Mouse (Mus musculus): ENCODE data around the gene Tmem220. TPM values are rescaled to one million over a fixed set of nuclear protein-coding genes. Genes with fewer than 3 reads are reported as not detected.
A peak's percentile ranks its signal among the peaks of the same experiment; 100 is the strongest.

The Tmem220 gene
- polyA plus RNA-seq, 1 experiment from 2014 or later: 2.5 TPM

GRCm38 (mm10) chr11:67062726-67063125, 37.8 kb downstream of the Tmem220 start:
- no peak overlapping the region for H3K9ac ChIP-seq
- H3K36me3 ChIP-seq (replicated peaks): peaks cover 71% of the 10 kb centered on the region
- H3K4me3 ChIP-seq (replicated peaks): no peak overlapping the region
- H3K9me3 ChIP-seq (replicated peaks): no peaks in the 10 kb centered on the region
- no peak overlapping the region for H3K4me2 ChIP-seq
- H3K4me1 ChIP-seq (replicated peaks): no peaks in the 10 kb centered on the region
- 86% methylated on average over 3 of the region's 3 CpGs for WGBS (ENCODE audit: insufficient replicate concordance)
- H3K27ac ChIP-seq (replicated peaks): no peak overlapping the region
- H3K27me3 ChIP-seq: no peaks in the 10 kb centered on the region
- ATAC-seq (ENCODE audit: insufficient read depth): no peak

GRCm38 (mm10) chr11:67067741-67068140, 42.8 kb downstream of the Tmem220 start:
- no peaks in the 10 kb centered on the region for H3K4me1 ChIP-seq (replicated peaks)
- no peaks in the 10 kb centered on the region for H3K27me3 ChIP-seq
- ATAC-seq (ENCODE audit: insufficient read depth): no peak
- H3K36me3 ChIP-seq (replicated peaks): peaks cover 33% of the 10 kb centered on the region
- 69% methylated on average over 3 of the region's 3 CpGs for WGBS (ENCODE audit: insufficient replicate concordance)
- H3K9ac ChIP-seq: no peak overlapping the region
- H3K4me3 ChIP-seq (replicated peaks): no peak overlapping the region
- no peak overlapping the region for H3K27ac ChIP-seq (replicated peaks)
- no peak overlapping the region for H3K4me2 ChIP-seq
- no peaks in the 10 kb centered on the region for H3K9me3 ChIP-seq (replicated peaks)

DNA sequence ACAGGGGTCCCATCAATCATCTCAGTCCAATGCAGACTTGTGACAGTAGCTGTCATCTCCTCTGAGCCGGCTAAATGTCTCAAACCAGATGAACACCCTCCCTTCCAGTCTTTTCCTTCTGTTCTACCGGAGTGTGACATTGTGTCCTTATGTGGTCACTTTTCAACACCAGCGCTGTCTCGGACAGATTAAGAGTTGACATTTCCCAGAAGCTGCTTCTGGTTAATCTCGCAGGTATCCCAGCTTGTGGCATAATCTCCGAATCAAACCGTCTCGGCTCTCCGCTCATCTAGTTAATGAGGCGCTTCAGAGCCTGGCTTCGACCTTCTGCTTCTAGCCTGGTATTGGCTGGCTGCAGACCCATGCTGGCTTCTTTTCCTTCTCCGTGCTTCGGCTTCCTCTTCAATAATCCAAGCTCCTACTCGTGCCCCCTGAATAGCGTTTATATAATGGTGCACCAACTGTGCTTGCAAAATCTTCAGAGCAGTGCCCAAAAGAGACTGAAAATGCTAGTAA, 47.7 kb downstream of the Tmem220 start:
- Histone ChIP-seq H3K36me3 (replicated peaks) (no peaks in the 10 kb centered on the region), H3K27me3 (no peaks in the 10 kb centered on the region), H3K4me1 (replicated peaks) (no peaks in the 10 kb centered on the region), H3K9ac (no peak overlapping the region), H3K27ac (replicated peaks) (no peak overlapping the region), H3K4me3 (replicated peaks) (no peak overlapping the region), H3K4me2 (no peak overlapping the region), H3K9me3 (replicated peaks) (no peaks in the 10 kb centered on the region)
- WGBS (ENCODE audit: insufficient replicate concordance): 71% methylated on average over 15 of the region's 15 CpGs
- no peak for ATAC-seq (ENCODE audit: insufficient read depth)

GRCm38 (mm10) chr11:67075036-67075435, 50.1 kb downstream of the Tmem220 start:
- Histone ChIP-seq H3K36me3 (replicated peaks) (no peaks in the 10 kb centered on the region), H3K4me2 (no peak overlapping the region)
- no peak for ATAC-seq (ENCODE audit: insufficient read depth)

GRCm38 (mm10) chr11:67076781-67077180, 51.8 kb downstream of the Tmem220 start:
- 46% methylated on average over 5 of the region's 5 CpGs for WGBS (ENCODE audit: insufficient replicate concordance)

More at GRCm38 (mm10) chr11:67075036-67075435, 50.1 kb downstream of the Tmem220 start:
- Histone ChIP-seq H3K9ac (no peak overlapping the region), H3K27ac (replicated peaks) (no peak overlapping the region), H3K27me3 (peaks cover 4% of the 10 kb centered on the region; the same call in 1 of the 2 replicates), H3K4me3 (replicated peaks) (no peak overlapping the region), H3K4me1 (replicated peaks) (no peaks in the 10 kb centered on the region), H3K9me3 (replicated peaks) (no peaks in the 10 kb centered on the region)
- 58% methylated on average over 3 of the region's 3 CpGs for WGBS (ENCODE audit: insufficient replicate concordance)

GRCm38 (mm10) chr11:67077435-67077834, 52.5 kb downstream of the Tmem220 start:
- H3K4me1 ChIP-seq (replicated peaks): peaks cover 5% of the 10 kb centered on the region; the same call in 1 of the 2 replicates

More at GRCm38 (mm10) chr11:67076781-67077180, 51.8 kb downstream of the Tmem220 start:
- Histone ChIP-seq H3K9me3 (replicated peaks) (no peaks in the 10 kb centered on the region), H3K4me1 (replicated peaks) (peaks cover 5% of the 10 kb centered on the region; the same call in 1 of the 2 replicates), H3K9ac (no peak overlapping the region), H3K4me2 (no peak overlapping the region), H3K4me3 (replicated peaks) (no peak overlapping the region), H3K27me3 (peaks cover 4% of the 10 kb centered on the region; the same call in 1 of the 2 replicates), H3K36me3 (replicated peaks) (no peaks in the 10 kb centered on the region), H3K27ac (replicated peaks) (no peak overlapping the region)
- ATAC-seq (ENCODE audit: insufficient read depth): no peak

DNA sequence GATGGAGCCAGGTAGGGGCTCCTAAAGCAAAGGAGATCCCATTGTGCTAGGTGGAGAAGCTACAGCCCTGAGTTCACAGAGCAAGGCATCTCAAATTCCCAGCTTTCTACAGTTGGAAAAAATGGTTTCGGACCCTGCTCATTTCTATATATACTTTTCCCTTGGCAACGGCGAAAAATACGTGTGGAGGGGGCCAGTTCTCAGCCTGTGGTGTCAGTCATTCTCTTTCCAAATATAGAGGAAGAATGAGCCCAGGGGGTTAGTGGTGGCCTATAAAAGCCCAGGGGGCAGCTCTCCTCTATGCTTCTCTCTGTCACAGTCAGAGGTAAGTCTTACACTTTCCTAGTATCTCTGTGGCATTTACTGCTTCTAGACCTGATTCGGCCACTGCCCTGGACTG, 53.0 kb downstream of the Tmem220 start, which contains the start of gene Myh3:
Myh3 (plus strand) TSS at position 301 of the 400 bp plus-strand sequence.
- peaks cover 13% of the 10 kb centered on the region for H3K27me3 ChIP-seq
- H3K4me1 ChIP-seq (replicated peaks): peaks cover 5% of the 10 kb centered on the region; the same call in 1 of the 2 replicates
- no peak within 1 kb of the TSS for H3K4me3 ChIP-seq (replicated peaks)
- WGBS (ENCODE audit: insufficient replicate concordance): 68% methylated on average over 5 of the region's 5 CpGs
- no peak within 1 kb of the TSS for H3K9ac ChIP-seq
- H3K4me2 ChIP-seq: no peak within 1 kb of the TSS
- no peaks in the 10 kb centered on the region for H3K9me3 ChIP-seq (replicated peaks)
- H3K27ac ChIP-seq (replicated peaks): no peak within 1 kb of the TSS
- ATAC-seq (ENCODE audit: insufficient read depth): no peak
- H3K36me3 ChIP-seq (replicated peaks): no peaks in the 10 kb centered on the region

More at GRCm38 (mm10) chr11:67077435-67077834, 52.5 kb downstream of the Tmem220 start:
- Histone ChIP-seq H3K36me3 (replicated peaks) (no peaks in the 10 kb centered on the region), H3K4me2 (no peak overlapping the region), H3K27ac (replicated peaks) (no peak overlapping the region), H3K4me3 (replicated peaks) (no peak overlapping the region), H3K9me3 (replicated peaks) (no peaks in the 10 kb centered on the region), H3K27me3 (peaks cover 9% of the 10 kb centered on the region; the same call in 1 of the 2 replicates), H3K9ac (no peak overlapping the region)
- WGBS (ENCODE audit: insufficient replicate concordance): 23% methylated on average over 3 of the region's 3 CpGs
- no peak for ATAC-seq (ENCODE audit: insufficient read depth)

DNA sequence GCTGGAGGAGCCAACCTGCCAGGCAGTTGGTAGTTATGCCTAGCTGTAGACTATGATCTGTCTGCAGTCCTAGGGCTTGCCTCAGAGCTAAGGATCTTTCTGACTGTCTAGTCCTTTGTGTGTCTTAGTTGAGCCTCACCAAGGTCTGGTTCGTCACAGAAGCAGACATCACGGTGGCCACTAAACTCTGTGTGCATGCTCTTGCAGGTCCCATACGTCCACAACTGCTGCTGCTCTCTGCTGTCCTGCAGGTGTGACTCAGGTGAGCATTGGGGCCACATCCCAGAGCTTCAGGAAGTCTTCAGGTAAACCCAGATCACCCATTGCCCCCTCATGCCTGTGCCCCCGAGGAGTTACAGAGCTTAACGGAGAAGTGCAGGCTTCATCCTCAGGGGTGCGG, 53.9 kb downstream of the Tmem220 start:
- ATAC-seq (ENCODE audit: insufficient read depth): no peak
- WGBS (ENCODE audit: insufficient replicate concordance): 67% methylated on average over 6 of the region's 6 CpGs
- Histone ChIP-seq H3K36me3 (replicated peaks) (no peaks in the 10 kb centered on the region), H3K9me3 (replicated peaks) (no peaks in the 10 kb centered on the region), H3K9ac (no peak overlapping the region), H3K4me1 (replicated peaks) (peaks cover 5% of the 10 kb centered on the region; the same call in 1 of the 2 replicates), H3K27me3 (peaks cover 22% of the 10 kb centered on the region), H3K27ac (replicated peaks) (no peak overlapping the region), H3K4me3 (replicated peaks) (no peak overlapping the region), H3K4me2 (no peak overlapping the region)

GRCm38 (mm10) chr11:67079740-67080139, 54.8 kb downstream of the Tmem220 start:
- Histone ChIP-seq H3K27me3 (peaks cover 31% of the 10 kb centered on the region), H3K27ac (replicated peaks) (no peak overlapping the region), H3K9me3 (replicated peaks) (no peaks in the 10 kb centered on the region), H3K4me3 (replicated peaks) (no peak overlapping the region), H3K4me2 (no peak overlapping the region), H3K36me3 (replicated peaks) (no peaks in the 10 kb centered on the region), H3K4me1 (replicated peaks) (peaks cover 5% of the 10 kb centered on the region; the same call in 1 of the 2 replicates), H3K9ac (no peak overlapping the region)
- WGBS (ENCODE audit: insufficient replicate concordance): 59% methylated on average over 11 of the region's 11 CpGs
- ATAC-seq (ENCODE audit: insufficient read depth): no peak

GRCm38 (mm10) chr11:67080168-67080567, 55.2 kb downstream of the Tmem220 start:
- no peak overlapping the region for H3K27ac ChIP-seq (replicated peaks)
- no peaks in the 10 kb centered on the region for H3K36me3 ChIP-seq (replicated peaks)
- peaks cover 5% of the 10 kb centered on the region; the same call in 1 of the 2 replicates for H3K4me1 ChIP-seq (replicated peaks)
- no peak overlapping the region for H3K4me2 ChIP-seq
- H3K9me3 ChIP-seq (replicated peaks): no peaks in the 10 kb centered on the region
- ATAC-seq (ENCODE audit: insufficient read depth): no peak
- no peak overlapping the region for H3K4me3 ChIP-seq (replicated peaks)
- peaks cover 35% of the 10 kb centered on the region for H3K27me3 ChIP-seq
- WGBS (ENCODE audit: insufficient replicate concordance): 1% methylated on average over 3 of the region's 3 CpGs
- no peak overlapping the region for H3K9ac ChIP-seq

- WGBS (ENCODE audit: insufficient replicate concordance): 2% methylated on average over 11 of the region's 11 CpGs
- Histone ChIP-seq H3K9me3 (replicated peaks) (no peaks in the 10 kb centered on the region), H3K27ac (replicated peaks) (no peak overlapping the region), H3K4me2 (no peak overlapping the region), H3K9ac (no peak overlapping the region), H3K36me3 (replicated peaks) (no peaks in the 10 kb centered on the region), H3K27me3 (peaks cover 35% of the 10 kb centered on the region), H3K4me3 (replicated peaks) (no peak overlapping the region), H3K4me1 (replicated peaks) (peaks cover 5% of the 10 kb centered on the region; the same call in 1 of the 2 replicates)
- peak; percentile 60 for ATAC-seq (ENCODE audit: insufficient read depth)
Observed at GRCm38 (mm10) chr11:67081125-67081649, 56.2 kb downstream of the Tmem220 start.

Measured in liver, embryonic 15.5 days (tissue).